Mouse (Mus musculus) testis, adult 2 months (tissue): ENCODE data around the gene Htr2a. TPM values are rescaled to one million over a fixed set of nuclear protein-coding genes. Genes with fewer than 3 reads are reported as not detected.

Source experiments
- H3K27ac ChIP-seq: fragments of 200-500 bp; 2 replicates; pipeline ENCODE4 v1.5.1; 2012; ENCODE audit warnings: low read depth, low read length; ENCODE audit not compliant: control insufficient read depth, insufficient read depth
- H3K27me3 ChIP-seq: fragments of 200-500 bp; 2 replicates; pipeline ENCODE4 v1.6.1; 2012; ENCODE audit warnings: mild to moderate bottlenecking, low read length, moderate library complexity; ENCODE audit not compliant: control insufficient read depth, insufficient read depth
- H3K36me3 ChIP-seq: fragments of 200-500 bp; 2 replicates; pipeline ENCODE4 v1.6.1; 2012; ENCODE audit warnings: mild to moderate bottlenecking, low read length; ENCODE audit not compliant: control insufficient read depth, insufficient read depth
- H3K4me1 ChIP-seq: fragments of 200-500 bp; 2 replicates; pipeline ENCODE4 v1.6.1; 2012; ENCODE audit warnings: low read length; ENCODE audit not compliant: control insufficient read depth, insufficient read depth
- H3K4me3 ChIP-seq: fragments of 200-500 bp; 2 replicates; pipeline ENCODE4 v1.5.1; 2012; ENCODE audit warnings: low read depth, mild to moderate bottlenecking, low read length, moderate library complexity, mixed read lengths; ENCODE audit not compliant: control insufficient read depth
- CTCF ChIP-seq: fragments of 200-500 bp; IDR thresholded peaks from 2 replicates; pipeline ENCODE4 v1.5.1; 2012; ENCODE audit warnings: low read depth, mild to moderate bottlenecking, inconsistent platforms, low read length, moderate library complexity; ENCODE audit not compliant: control insufficient read depth, insufficient read depth, insufficient replicate concordance
- POLR2A ChIP-seq: fragments of 200-500 bp; IDR thresholded peaks from 2 replicates; pipeline ENCODE4 v1.6.1; 2012; ENCODE audit warnings: low read depth, mild to moderate bottlenecking, inconsistent platforms, low read length, moderate library complexity; ENCODE audit not compliant: control insufficient read depth
- polyA plus RNA-seq: library from polyadenylated mRNA; depleted of rRNA; stranded (reverse); fragments of >200 nt; gene quantifications from 2 replicates; pipeline ENCODE4 v1.2.3, GENCODE M21; 2012

Gene Htr2a
- polyA plus RNA-seq, 1 experiment: 0.02 TPM

DNA sequence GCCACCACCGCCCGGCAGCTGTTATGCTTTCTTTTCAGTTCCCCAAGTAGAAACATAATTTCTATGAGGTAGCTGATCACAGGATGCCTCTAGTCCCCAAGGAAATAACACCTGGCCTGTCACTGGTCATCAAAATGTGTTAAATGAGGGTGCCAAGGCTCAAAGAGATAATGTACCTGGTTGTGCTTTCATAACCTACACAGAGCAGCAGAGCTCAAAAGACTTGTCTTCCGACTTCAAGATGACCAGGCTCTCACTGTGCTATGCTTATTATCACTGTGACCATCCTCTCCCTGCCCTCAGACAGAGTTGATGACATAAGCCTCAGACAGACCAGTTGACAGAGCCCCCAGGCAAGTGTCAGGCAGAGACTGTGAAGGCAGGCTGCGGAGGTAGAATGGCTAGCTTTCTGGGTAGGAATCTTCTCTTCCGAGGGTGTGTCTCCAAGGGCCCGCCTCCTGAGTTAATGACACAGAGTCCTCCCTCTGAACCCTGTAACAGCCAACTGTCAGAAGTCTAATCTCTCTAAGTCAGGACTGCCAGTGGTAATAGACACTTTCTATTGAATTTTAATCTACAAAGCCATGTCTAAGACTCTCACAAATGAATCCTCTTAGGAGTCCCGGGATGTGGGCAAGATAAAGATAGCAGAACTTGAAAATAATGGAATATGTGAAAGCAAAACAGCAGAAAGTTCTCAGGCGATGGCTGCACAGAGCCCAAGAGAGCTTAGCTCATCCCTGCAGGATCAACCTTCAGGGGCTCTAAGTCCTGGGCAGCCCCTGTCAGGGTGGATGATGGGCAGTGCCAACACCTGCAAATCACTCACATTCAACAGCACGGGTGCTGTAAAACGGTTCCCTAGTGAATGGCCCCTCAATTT lies 31.7 kb downstream of the Htr2a start:
- no peak overlapping the region for H3K27ac ChIP-seq
- H3K27me3 ChIP-seq: no peaks in the 10 kb centered on the region
- H3K4me1 ChIP-seq: no peaks in the 10 kb centered on the region
- TF ChIP-seq POLR2A: no peak
- no peak for TF ChIP-seq CTCF
- no peaks in the 10 kb centered on the region for H3K36me3 ChIP-seq
- H3K4me3 ChIP-seq: no peak overlapping the region

DNA sequence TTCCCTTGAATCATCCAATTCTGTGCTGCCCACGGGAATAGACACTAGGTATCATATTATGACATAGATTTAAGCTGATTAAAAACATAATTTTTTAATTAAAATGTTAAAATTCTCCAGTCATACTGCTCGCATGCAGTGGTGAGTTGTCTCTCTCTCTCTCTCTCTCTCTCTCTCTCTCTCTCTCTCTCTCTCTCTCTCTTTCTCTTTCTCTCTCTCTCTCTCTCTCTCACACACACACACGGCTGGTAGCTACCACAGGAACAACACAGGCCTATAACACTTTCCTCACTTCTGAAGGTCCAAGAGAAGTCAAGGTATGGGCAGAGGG lies 32.3 kb downstream of the Htr2a start:
- TF ChIP-seq CTCF (no peak), POLR2A (no peak)
- Histone ChIP-seq H3K4me1 (no peaks in the 10 kb centered on the region), H3K27ac (no peak overlapping the region), H3K36me3 (no peaks in the 10 kb centered on the region), H3K27me3 (no peaks in the 10 kb centered on the region), H3K4me3 (no peak overlapping the region)

- Histone ChIP-seq H3K4me3 (no peak overlapping the region), H3K27me3 (no peaks in the 10 kb centered on the region)
These were observed 32.9 kb downstream of the Htr2a start for GRCm38 (mm10) chr14:74673584-74673983.

DNA sequence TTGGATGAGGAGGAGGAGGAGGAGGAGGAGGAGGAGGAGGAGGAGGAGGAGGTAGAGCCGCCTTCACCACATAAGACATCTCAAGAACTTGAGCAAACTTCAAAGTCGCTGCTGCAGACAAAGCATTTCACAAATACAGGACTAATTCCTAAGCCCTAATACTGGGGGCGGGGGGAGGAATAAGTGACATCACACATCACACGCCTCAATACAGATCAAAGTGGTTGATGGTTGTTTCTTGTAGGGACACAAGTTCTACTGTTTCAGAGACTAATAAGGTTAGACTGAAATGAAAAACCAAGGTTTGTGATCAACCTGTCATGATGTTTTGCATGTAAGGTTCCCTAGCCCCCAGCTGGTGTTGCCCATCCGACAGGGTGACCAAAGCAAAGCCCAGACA lies 39.2 kb downstream of the Htr2a start:
- Histone ChIP-seq H3K4me3 (no peak overlapping the region), H3K27ac (no peak overlapping the region), H3K4me1 (no peaks in the 10 kb centered on the region), H3K27me3 (no peaks in the 10 kb centered on the region), H3K36me3 (no peaks in the 10 kb centered on the region)
- TF ChIP-seq CTCF (no peak), POLR2A (no peak)

More at GRCm38 (mm10) chr14:74673584-74673983, 32.9 kb downstream of the Htr2a start:
- TF ChIP-seq POLR2A: no peak
- TF ChIP-seq CTCF: no peak
- Histone ChIP-seq H3K4me1 (no peaks in the 10 kb centered on the region), H3K36me3 (no peaks in the 10 kb centered on the region), H3K27ac (no peak overlapping the region)

- TF ChIP-seq POLR2A: no peak
- TF ChIP-seq CTCF: no peak
- H3K4me1 ChIP-seq: no peaks in the 10 kb centered on the region
- H3K27me3 ChIP-seq: no peaks in the 10 kb centered on the region
- H3K36me3 ChIP-seq: no peaks in the 10 kb centered on the region
- no peak overlapping the region for H3K27ac ChIP-seq
- H3K4me3 ChIP-seq: no peak overlapping the region
These were observed 43.8 kb downstream of the Htr2a start for GRCm38 (mm10) chr14:74684298-74684978.

- Histone ChIP-seq H3K27ac (no peak overlapping the region), H3K4me1 (no peaks in the 10 kb centered on the region), H3K4me3 (no peak overlapping the region), H3K27me3 (no peaks in the 10 kb centered on the region), H3K36me3 (no peaks in the 10 kb centered on the region)
- TF ChIP-seq CTCF (no peak), POLR2A (no peak)
These were observed 51.3 kb downstream of the Htr2a start for GRCm38 (mm10) chr14:74691963-74692362.

GRCm38 (mm10) chr14:74696766-74697165 lies 56.1 kb downstream of the Htr2a start:
- Histone ChIP-seq H3K4me1 (no peaks in the 10 kb centered on the region), H3K27ac (no peak overlapping the region), H3K36me3 (no peaks in the 10 kb centered on the region), H3K4me3 (no peak overlapping the region), H3K27me3 (no peaks in the 10 kb centered on the region)
- TF ChIP-seq CTCF: no peak
- no peak for TF ChIP-seq POLR2A
